Mouse (Mus musculus): ENCODE data around the gene Efcab11.

DNA sequence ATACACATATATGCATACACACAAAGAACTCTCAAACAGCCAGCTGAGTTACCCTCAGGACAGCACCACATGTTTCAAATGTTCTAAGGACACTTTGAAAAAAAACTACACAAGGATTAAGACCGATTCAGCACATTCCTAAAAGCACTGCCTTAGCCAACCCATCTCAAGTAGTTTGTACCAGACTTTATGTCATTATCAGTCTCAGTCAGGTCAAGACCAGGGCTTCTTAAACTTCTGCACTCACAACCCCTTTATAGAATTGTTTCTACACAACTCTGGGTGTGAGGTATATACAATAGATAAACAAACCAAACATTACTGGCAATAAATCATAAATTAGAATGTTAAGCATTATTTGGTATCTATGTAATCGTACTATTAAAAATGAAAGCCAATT is 109.4 kb downstream of the Efcab11 start:
- TF ChIP-seq CTCF (IDR thresholded peaks at IDR 0.05; ENCODE audit: low read depth) (no peak), EP300 (IDR thresholded peaks at IDR 0.05; ENCODE audit: low read depth) (no peak)
